In genomic region chr1:120599321-120600148, GRCm38 (mm10) we compare ENCODE assay signal across 19 mouse cellular contexts. TPM values are rescaled to one million over a fixed set of nuclear protein-coding genes. Genes with fewer than 3 reads are reported as not detected.
DNase-seq lines count a peak whose midpoint lies in the region; ATAC-seq and TF ChIP-seq lines count a peak whose summit lies in the region.
"Had no signal": no experiment of that assay in that cellular context is flagged by ENCODE, and none has a peak within 500 bp of the region (broad histone marks: within the 10 kb centered on the region; RNA-seq: fewer than 3 reads in every experiment).

No protein-coding gene starts in this region.

- H3K4me3 ChIP-seq in forebrain, embryonic 13.5 days: 0 out of 2 replicates have a peak overlapping the region, but pooled peaks have one; percentile 4
- no peak overlapping the region for H3K4me3 ChIP-seq in forebrain, embryonic 14.5 days (ENCODE audit: low read depth, low read length)
- H3K4me3 ChIP-seq in hindbrain, embryonic 11.5 days (ENCODE audit: low read depth, low read length): peak overlapping the region; percentile 20; the same call in 1 of the 2 replicates
- H3K4me3 ChIP-seq in limb, embryonic 13.5 days: peak overlapping the region; percentile 11; the same call in 1 of the 2 replicates
- H3K4me3 ChIP-seq in midbrain, postnatal 0 days (ENCODE audit: low read depth, low read length): peak overlapping the region; percentile 51; the same call in 1 of the 2 replicates
- H3K4me3 ChIP-seq in lung, postnatal 0 days (ENCODE audit: low read depth, low read length): no peak overlapping the region
- H3K4me3 ChIP-seq: embryonic facial prominence, embryonic 12.5 days had no signal

- H3K9ac ChIP-seq in forebrain, embryonic 13.5 days: no peak overlapping the region
- no peak overlapping the region for H3K9ac ChIP-seq in forebrain, embryonic 14.5 days (ENCODE audit: low read length)
- no peak overlapping the region for H3K9ac ChIP-seq in hindbrain, embryonic 11.5 days (ENCODE audit: low read depth, low read length)
- no peak overlapping the region for H3K9ac ChIP-seq in limb, embryonic 13.5 days
- peak overlapping the region; percentile 44 for H3K9ac ChIP-seq in midbrain, postnatal 0 days (replicated peaks; ENCODE audit: low read length, poor library complexity, severe bottlenecking)
- H3K9ac ChIP-seq in lung, postnatal 0 days (replicated peaks; ENCODE audit: low read depth): no peak overlapping the region
- H3K9ac ChIP-seq: embryonic facial prominence, embryonic 12.5 days had no signal

- no peak overlapping the region for H3K4me2 ChIP-seq in forebrain, embryonic 13.5 days
- H3K4me2 ChIP-seq in forebrain, embryonic 14.5 days (ENCODE audit: low read length): no peak overlapping the region
- H3K4me2 ChIP-seq in hindbrain, embryonic 11.5 days (replicated peaks; ENCODE audit: low read depth, low read length): peak overlapping the region; percentile 20
- H3K4me2 ChIP-seq in limb, embryonic 13.5 days (replicated peaks): peak overlapping the region; percentile 30
- peak overlapping the region; percentile 63 for H3K4me2 ChIP-seq in midbrain, postnatal 0 days (ENCODE audit: low read depth, low read length, poor library complexity, severe bottlenecking)
- no peak overlapping the region for H3K4me2 ChIP-seq in lung, postnatal 0 days (replicated peaks; ENCODE audit: low read depth, low read length)
- H3K4me2 ChIP-seq: embryonic facial prominence, embryonic 12.5 days had no signal

- peaks cover 18% of the 10 kb centered on the region for H3K4me1 ChIP-seq in forebrain, embryonic 13.5 days
- H3K4me1 ChIP-seq in forebrain, embryonic 14.5 days (ENCODE audit: control insufficient read depth, insufficient read depth, low read length): peaks cover 10% of the 10 kb centered on the region
- no peaks in the 10 kb centered on the region; the same call in 1 of the 2 replicates for H3K4me1 ChIP-seq in hindbrain, embryonic 11.5 days (replicated peaks; ENCODE audit: control insufficient read depth, insufficient read depth, low read length)
- peaks cover 34% of the 10 kb centered on the region for H3K4me1 ChIP-seq in limb, embryonic 13.5 days
- no peaks in the 10 kb centered on the region for H3K4me1 ChIP-seq in midbrain, postnatal 0 days (ENCODE audit: insufficient read depth, low read length)
- peaks cover 5% of the 10 kb centered on the region; the same call in 1 of the 2 replicates for H3K4me1 ChIP-seq in lung, postnatal 0 days (ENCODE audit: insufficient read depth, low read depth, low read length)

- peaks cover 97% of the 10 kb centered on the region for H3K27me3 ChIP-seq in forebrain, embryonic 13.5 days
- H3K27me3 ChIP-seq in forebrain, embryonic 14.5 days (replicated peaks; ENCODE audit: control insufficient read depth, insufficient read depth, low read length): peaks cover 85% of the 10 kb centered on the region
- H3K27me3 ChIP-seq in hindbrain, embryonic 11.5 days (ENCODE audit: control insufficient read depth, insufficient read depth, low read length): peaks cover 83% of the 10 kb centered on the region
- peaks cover 96% of the 10 kb centered on the region for H3K27me3 ChIP-seq in limb, embryonic 13.5 days
- H3K27me3 ChIP-seq in midbrain, postnatal 0 days (ENCODE audit: insufficient read depth, low read length): peaks cover 47% of the 10 kb centered on the region
- peaks cover 67% of the 10 kb centered on the region for H3K27me3 ChIP-seq in lung, postnatal 0 days (replicated peaks; ENCODE audit: insufficient read depth, low read length)

- TF ChIP-seq EP300 in lung, postnatal 0 days (IDR thresholded peaks at IDR 0.05): no peak

- no peaks in the 10 kb centered on the region for H3K9me3 ChIP-seq in forebrain, embryonic 13.5 days (replicated peaks)
- H3K9me3 ChIP-seq in forebrain, embryonic 14.5 days (replicated peaks; ENCODE audit: control insufficient read depth, low read length): no peaks in the 10 kb centered on the region
- no peaks in the 10 kb centered on the region for H3K9me3 ChIP-seq in hindbrain, embryonic 11.5 days (ENCODE audit: control insufficient read depth, low read length)
- no peaks in the 10 kb centered on the region for H3K9me3 ChIP-seq in limb, embryonic 13.5 days
- H3K9me3 ChIP-seq in midbrain, postnatal 0 days (ENCODE audit: low read length): no peaks in the 10 kb centered on the region
- H3K9me3 ChIP-seq in lung, postnatal 0 days (ENCODE audit: low read length): no peaks in the 10 kb centered on the region
- H3K9me3 ChIP-seq: embryonic facial prominence, embryonic 12.5 days had no signal

- ATAC-seq in forebrain, embryonic 13.5 days: no peak
- no peak for ATAC-seq in forebrain, embryonic 14.5 days
- no peak for ATAC-seq in hindbrain, embryonic 11.5 days (ENCODE audit: low FRiP score)
- ATAC-seq in limb, embryonic 13.5 days (ENCODE audit: low FRiP score, low read depth): no peak
- no peak for ATAC-seq in midbrain, postnatal 0 days (ENCODE audit: low FRiP score)
- ATAC-seq in lung, postnatal 0 days: no peak

- H3K36me3 ChIP-seq in forebrain, embryonic 13.5 days (ENCODE audit: poor library complexity, severe bottlenecking): no peaks in the 10 kb centered on the region
- H3K36me3 ChIP-seq in forebrain, embryonic 14.5 days (ENCODE audit: control insufficient read depth, insufficient read depth, low read length): no peaks in the 10 kb centered on the region
- no peaks in the 10 kb centered on the region for H3K36me3 ChIP-seq in hindbrain, embryonic 11.5 days (ENCODE audit: control insufficient read depth, insufficient read depth, low read length)
- no peaks in the 10 kb centered on the region for H3K36me3 ChIP-seq in limb, embryonic 13.5 days
- H3K36me3 ChIP-seq in midbrain, postnatal 0 days (ENCODE audit: insufficient read depth, low read length): no peaks in the 10 kb centered on the region
- H3K36me3 ChIP-seq in lung, postnatal 0 days (ENCODE audit: insufficient read depth, low read length): no peaks in the 10 kb centered on the region
- H3K36me3 ChIP-seq: embryonic facial prominence, embryonic 12.5 days had no signal

- no peak overlapping the region for H3K27ac ChIP-seq in forebrain, embryonic 13.5 days
- no peak overlapping the region for H3K27ac ChIP-seq in forebrain, embryonic 14.5 days (ENCODE audit: low read depth, low read length)
- H3K27ac ChIP-seq in hindbrain, embryonic 11.5 days (ENCODE audit: low read depth, low read length): no peak overlapping the region
- H3K27ac ChIP-seq in limb, embryonic 13.5 days: no peak overlapping the region
- H3K27ac ChIP-seq in midbrain, postnatal 0 days (ENCODE audit: low read depth, low read length): peak overlapping the region; percentile 38; the same call in 1 of the 2 replicates
- no peak overlapping the region for H3K27ac ChIP-seq in lung, postnatal 0 days (ENCODE audit: low read length)
- H3K27ac ChIP-seq: embryonic facial prominence, embryonic 12.5 days had no signal

- TF ChIP-seq CTCF in midbrain, postnatal 0 days (IDR thresholded peaks at IDR 0.05): no peak
- TF ChIP-seq CTCF in lung, postnatal 0 days (IDR thresholded peaks at IDR 0.05): no peak

- DNase-seq in forebrain, embryonic 14.5 days (ENCODE audit: low spot score): no peak
- DNase-seq in hindbrain, embryonic 11.5 days (ENCODE audit: low spot score): peak; percentile 73
- no peak for DNase-seq in midbrain, postnatal 0 days (ENCODE audit: low spot score)
- no peak for DNase-seq in lung, postnatal 0 days (ENCODE audit: low spot score)
- DNase-seq in heart, postnatal 4 days: no peak
- no peak for DNase-seq in layer of hippocampus, adult 8-10 months (ENCODE audit: low spot score in 2 of 2)
- DNase-seq: adrenal gland, adult 8-10 months; gastrocnemius, postnatal 25 days; heart, postnatal 10 days had no signal

- 2% methylated on average over 25 of the region's 25 CpGs for WGBS in forebrain, embryonic 13.5 days
- WGBS in forebrain, embryonic 14.5 days: 1% methylated on average over 25 of the region's 25 CpGs
- WGBS in hindbrain, embryonic 11.5 days: 1% methylated on average over 25 of the region's 25 CpGs
- under 1% methylated on average over 25 of the region's 25 CpGs for WGBS in limb, embryonic 13.5 days
- WGBS in midbrain, postnatal 0 days: 2% methylated on average over 25 of the region's 25 CpGs
- under 1% methylated on average over 25 of the region's 25 CpGs for WGBS in lung, postnatal 0 days

RNA-seq across cellular contexts. Expression of gene En1, which starts 2.7 kb away (rescaled TPM):
- 0.13 TPM in 1 of 2 replicates, not detected in the other for polyA plus RNA-seq in forebrain, embryonic 13.5 days (2015; fragmentation: Nextera tagmentation; extraction: Ambion mirVana)
- not detected in 2 replicates for polyA plus RNA-seq in forebrain, embryonic 14.5 days (2014; fragmentation: Nextera tagmentation; extraction: Ambion mirVana)
- 5.2 and 6.9 TPM in 2 replicates for polyA plus RNA-seq in hindbrain, embryonic 11.5 days (2014; fragmentation: Nextera tagmentation; extraction: Ambion mirVana)
- polyA plus RNA-seq in limb, embryonic 13.5 days (2015; fragmentation: Nextera tagmentation; extraction: Ambion mirVana): 2.1 and 2.6 TPM in 2 replicates
- 32.8 and 40.8 TPM in 2 replicates for total RNA-seq in midbrain, postnatal 0 days (2014; rRNA removed)
- 9.2 and 10.1 TPM in 2 replicates for polyA plus RNA-seq in midbrain, postnatal 0 days (2015; fragmentation: Nextera tagmentation; extraction: Ambion mirVana)
- not detected in 2 replicates for polyA plus RNA-seq in lung, postnatal 0 days (2015; fragmentation: Nextera tagmentation; extraction: Ambion mirVana)
- not detected for total RNA-seq in heart, postnatal 4 days (2021)
- not detected for total RNA-seq in layer of hippocampus, adult 8-10 months (2022)
- total RNA-seq: adrenal gland, adult 8-10 months; heart, postnatal 10 days; left cerebral cortex, adult 18-20 months had no signal
- polyA plus RNA-seq: frontal cortex, adult 2 months; intestine, embryonic 14.5 days; kidney, embryonic 14.5 days; large intestine, adult 2 months; liver, embryonic 16.5 days; small intestine, adult 2 months had no signal

Comparison
In these comparisons a context has a peak if more than half of its experiments do, and no peak if none do; other contexts are left out.
1. H3K4me3 ChIP-seq: peak in forebrain, embryonic 13.5 days (single experiment), hindbrain, embryonic 11.5 days (single experiment), limb, embryonic 13.5 days (single experiment) and midbrain, postnatal 0 days (single experiment); none in forebrain, embryonic 14.5 days (single experiment) and lung, postnatal 0 days (single experiment).
2. H3K4me2 ChIP-seq: peak in hindbrain, embryonic 11.5 days (single experiment), limb, embryonic 13.5 days (single experiment) and midbrain, postnatal 0 days (single experiment); none in forebrain, embryonic 13.5 days (single experiment), forebrain, embryonic 14.5 days (single experiment) and lung, postnatal 0 days (single experiment).